Mouse (Mus musculus): ENCODE measurements around the gene Rarg.

Rarg gene

DNA sequence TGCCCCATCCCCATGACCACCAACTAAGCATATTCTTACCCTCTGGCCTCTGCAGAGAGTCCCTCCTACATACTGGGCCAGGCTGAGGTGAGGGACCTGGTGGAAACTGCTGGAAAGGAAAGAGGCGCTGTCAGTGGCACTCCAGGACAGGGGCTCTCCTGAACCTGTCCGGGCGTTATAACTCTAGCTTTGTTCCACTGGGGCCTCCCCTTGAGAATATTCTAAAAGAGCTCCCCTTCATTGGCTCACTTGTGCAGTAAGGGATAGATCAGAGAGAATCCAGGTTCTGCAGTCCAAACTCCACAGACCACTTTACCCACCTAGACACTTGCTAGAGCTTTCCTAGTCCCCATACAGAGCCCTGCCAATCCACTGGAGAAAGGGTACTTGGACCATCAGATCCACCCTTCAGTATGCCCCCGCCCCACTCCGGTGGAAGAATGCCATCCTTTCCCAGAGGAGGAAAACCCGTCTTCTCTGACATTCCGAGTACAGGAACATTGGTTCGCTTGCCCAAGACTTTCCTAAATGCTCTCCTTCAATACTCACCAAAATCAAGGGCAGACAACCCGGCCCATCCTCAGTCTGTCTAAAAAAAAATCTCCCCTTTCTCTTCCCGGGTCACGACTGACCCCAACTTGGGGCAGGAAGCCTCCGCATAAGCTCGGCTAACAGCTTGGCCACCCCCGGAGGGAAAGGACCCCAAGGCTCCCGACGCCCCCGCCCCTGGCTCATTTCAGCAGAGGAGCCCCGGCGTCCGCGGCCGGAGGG is 701 bp downstream of the Rarg start:
- DNase-seq, result no peak

DNA sequence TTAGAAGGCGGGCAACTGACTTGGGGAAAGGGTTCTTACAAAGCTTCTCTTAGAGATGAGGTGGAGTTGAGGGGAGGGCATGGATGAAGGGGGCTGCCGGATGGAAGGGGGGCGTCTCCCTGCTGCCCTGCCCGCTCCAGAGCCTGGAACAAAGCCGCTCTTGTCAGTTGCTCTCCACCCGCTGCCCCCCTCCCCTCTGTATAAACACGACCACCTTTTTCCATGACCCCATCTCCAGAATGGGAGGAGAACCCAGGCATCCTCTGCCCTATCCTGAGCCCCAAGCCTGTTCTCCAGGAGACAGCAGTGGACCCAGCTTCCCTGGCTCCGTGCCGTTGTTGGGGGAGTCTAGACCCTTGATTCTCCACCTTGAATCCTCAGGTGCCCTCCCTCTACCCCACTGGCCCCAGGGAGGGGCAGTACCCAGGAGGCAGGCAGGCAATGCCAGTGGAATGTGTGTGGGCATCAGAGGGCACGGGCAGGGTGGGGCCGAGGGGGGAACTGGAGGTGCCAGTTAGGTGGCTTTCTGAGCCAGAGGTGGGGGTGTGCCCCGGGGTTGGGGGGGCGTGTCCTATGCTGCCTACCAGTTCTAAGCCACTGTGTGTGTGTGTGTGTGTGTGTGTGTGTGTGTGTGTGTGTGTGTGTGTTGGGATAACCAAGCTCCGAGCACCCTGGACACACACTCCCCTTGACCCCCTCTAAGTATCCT is 1.6 kb downstream of the Rarg start:
- peak; percentile 52 for DNase-seq

DNA sequence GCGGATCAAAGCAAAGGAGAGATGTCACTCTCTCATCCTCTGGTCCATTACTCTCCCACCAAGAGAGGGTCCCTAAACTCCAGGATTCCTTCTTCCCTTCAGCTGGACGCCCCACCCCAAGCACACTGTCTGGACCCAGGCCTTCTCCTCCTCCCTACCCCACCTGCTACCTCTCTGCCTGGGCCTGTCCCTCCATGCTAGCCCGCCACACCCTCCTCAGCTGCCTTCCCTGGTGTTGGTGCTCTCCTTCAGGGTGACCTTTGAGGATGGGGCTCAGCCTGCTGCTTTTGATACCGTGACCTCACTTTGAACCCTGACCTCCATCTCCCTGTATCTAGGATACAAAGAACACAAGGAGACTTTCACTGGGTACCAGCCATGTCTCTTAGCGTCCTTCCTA is 6.8 kb downstream of the Rarg start:
- DNase-seq, result no peak

DNA sequence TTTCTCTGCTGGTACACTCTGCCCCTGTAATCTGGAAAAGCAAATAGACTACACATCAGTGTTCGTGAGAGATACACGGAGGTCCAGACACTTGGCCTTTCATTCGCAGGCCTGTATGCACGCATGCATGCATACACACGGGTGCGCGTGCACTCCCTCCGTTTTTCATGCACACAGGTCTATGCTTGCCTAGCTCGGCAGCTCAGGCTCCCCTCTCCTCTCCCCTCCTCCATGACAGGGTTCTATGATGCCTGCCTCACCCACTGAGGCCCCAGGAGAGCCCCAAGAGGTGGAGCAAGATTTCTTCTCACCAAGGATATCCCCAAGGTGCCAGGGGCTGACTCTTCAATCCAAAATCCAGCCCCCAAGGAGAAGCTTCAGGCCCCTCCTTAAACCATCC is 7.3 kb downstream of the Rarg start:
- DNase-seq, result no peak

DNA sequence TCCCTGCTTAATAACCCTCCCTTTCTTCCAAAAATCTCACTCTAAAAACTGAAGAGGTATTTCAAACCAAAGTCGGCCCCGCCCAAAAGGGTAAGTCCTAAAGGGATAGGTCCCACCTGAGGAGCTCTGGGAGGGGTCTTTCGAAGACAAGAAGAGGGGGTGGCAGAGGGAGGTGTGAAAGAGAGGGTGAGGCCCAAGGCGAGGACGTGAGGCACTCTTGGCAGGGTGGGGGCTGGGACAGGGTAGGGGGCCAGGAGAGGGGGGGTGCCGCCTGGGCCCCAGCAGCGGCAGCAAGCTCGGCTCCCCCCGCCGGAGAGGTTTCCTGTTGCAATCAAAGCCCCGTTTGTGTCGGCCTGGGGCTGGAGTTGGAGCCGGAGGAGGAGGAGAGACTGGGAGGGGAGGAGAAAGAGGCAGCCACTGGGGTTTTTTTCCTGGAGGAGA is 8.0 kb downstream of the Rarg start:
- peak; percentile 32 for DNase-seq

DNA sequence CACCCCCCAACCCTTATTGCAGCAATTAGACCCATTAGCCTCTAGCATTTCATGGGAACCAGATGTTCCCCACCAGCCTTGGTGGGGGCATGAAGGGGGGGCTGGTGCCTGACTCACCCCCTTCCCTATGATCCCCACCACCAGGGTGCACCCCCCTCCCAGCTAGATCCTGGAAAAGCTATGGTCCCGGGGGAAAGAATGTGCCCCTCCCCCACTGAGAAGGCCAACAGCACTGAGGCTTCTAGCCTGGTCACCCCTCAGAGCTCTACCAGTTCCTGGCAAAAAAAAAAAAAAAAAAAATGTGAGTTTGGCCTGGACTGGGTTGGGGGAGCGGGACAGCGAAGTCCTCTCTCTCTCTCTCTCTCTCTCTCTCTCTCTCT is 8.5 kb downstream of the Rarg start:
- no peak for DNase-seq

DNA sequence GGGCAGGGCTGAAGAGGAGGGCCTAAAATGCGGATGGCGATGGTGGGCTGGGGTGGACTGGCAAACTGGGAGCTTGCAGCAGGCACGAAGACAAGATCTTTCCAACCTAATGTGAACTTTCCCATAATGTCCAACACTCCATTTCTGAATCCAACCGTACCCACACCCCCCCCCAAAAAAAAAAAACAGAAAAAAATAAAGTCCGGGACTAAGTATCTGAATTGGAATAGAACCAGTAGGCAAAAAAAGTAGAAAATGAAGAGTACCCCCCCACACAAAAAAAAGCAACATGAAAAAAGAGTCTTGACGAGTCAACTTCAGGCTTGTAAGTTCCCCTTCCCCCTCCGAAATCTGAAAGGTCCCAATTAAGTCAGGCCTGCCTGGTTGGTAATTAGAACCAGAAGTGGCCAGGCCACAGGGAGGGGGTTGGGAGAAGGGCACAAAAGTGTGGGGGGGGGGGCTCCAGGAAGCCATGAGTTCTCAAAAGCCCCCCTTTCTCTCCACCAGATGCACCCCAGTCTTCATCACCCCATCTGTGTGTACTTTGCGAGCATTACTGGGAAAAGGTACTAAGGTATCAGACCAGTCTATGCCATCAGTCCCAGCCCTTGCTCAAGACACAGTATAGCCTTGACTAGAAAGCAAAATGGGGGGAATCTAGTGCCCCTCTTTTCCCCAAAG is 9.0 kb downstream of the Rarg start:
- no peak for DNase-seq

DNA sequence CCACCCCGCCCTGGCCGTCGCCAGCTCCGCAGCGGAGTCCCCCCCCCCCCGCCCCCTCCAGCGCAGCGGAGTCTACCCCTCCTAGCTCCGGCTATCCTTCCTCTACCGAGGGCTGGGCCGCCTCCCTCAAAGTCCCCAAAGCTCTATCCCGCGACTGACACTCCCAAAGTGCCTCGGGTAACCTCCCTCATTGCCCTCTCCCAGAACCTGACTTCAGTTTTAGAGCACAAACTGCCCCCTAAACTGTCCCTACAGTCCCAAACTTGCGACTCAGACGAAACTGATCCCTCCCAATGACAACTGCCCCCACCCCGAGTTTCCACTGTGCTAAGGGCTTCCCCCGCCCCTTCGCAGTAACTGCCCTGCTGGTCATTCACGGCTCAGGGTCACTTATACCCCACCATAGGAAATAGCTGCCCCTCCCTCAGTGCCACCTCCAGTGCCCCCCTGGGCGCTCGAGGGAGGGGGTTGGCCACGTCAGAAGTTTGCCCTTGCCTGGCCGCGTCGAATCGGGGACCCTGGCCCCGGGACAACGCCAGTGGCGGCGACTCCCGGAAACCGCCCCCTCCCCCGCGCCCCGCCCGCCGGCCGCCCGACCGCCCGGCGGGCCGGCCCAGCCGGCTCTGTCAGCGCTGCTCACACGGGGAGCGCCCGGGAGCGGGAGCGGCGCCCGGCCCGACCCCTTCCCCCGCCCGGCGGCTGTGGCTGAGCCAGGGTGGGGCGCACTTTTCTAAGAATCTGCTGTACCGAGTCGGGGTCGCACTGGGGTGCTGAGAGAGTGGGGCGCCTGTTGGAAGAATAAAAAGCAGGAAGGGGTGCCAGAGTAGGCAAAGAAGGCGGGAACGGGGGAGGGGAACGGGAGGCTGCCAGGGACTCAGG is 9.8 kb downstream of the Rarg start:
- peak; percentile 88 for DNase-seq

DNA sequence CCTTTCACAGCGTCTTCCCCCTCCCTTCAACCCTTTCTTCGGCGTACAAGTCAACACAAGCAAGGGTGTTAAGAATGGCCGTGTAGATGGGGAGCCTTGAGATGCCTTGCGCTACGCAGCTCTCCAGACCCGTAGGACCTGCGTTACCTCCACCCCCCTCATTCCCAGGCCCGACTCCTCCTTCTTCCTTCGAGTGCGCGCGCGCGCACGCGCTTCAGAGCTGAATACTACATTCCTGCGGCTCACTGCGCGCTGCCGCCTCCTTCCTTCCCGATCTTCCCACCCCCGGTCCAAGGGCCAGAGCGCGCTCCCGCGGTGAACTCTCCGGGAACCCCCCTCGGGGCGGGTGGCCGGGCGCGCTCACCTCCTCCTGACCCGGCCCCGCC is 10.5 kb downstream of the Rarg start:
- DNase-seq, result peak; percentile 96

DNA sequence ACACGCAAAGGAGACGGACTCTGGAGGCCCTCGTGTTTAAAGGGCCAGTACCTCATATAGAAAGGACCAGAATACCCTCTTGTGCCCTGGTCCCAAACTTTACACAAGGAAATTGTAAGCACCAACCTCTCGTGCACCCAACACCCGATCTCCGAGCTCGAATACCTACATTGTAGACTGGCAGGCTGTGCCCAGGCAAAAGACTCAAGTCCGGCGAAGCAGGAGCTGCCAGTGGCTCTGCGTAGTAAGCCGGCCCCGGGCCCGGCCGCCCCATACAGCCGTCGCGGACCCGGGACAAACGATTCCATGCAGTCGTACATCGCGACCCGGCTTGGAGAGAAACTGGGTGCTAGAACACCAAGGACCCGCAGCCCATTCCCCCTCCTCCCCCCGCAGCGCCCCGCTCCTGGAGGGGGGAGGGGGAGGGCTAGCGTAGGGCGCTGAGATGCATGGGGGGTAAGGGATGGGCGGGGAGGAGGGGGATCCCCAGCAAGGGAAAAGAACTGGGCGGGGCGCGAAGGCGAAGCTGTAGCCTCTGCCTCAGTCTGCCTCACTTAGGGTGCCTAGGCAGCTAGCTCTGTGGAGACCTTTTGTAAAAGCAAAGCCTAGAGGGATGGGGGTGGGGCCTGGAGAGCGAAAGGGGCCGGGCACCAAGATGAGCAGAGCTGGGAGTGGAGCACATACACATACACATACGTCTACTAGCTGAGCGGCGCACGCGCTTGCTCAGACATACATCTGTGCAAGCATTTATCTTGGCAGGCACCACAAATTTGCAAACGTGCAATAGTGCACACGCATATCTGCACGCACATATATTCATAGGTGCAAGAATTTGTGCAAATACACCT is 11.2 kb downstream of the Rarg start:
- DNase-seq, result peak; percentile 73

DNA sequence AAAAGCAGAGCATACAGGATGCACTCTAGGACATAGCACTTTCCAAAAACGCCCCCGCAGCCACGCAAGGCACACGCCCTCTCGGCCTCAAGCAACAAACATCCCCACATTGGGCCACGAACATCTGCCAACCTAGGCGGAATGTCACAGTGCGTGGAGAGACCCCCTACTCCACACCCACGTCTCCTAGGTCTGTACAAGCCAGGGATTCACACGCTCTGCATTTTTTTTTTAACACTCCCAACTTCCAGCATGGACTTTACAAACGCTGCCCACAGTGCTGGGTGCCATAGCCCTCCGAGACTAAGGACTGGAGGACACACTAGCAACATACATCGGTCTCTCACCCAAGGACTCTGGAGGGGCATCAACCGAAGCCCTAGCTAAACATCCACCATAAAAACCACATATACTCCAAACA is 11.8 kb downstream of the Rarg start:
- peak; percentile 25 for DNase-seq

DNA sequence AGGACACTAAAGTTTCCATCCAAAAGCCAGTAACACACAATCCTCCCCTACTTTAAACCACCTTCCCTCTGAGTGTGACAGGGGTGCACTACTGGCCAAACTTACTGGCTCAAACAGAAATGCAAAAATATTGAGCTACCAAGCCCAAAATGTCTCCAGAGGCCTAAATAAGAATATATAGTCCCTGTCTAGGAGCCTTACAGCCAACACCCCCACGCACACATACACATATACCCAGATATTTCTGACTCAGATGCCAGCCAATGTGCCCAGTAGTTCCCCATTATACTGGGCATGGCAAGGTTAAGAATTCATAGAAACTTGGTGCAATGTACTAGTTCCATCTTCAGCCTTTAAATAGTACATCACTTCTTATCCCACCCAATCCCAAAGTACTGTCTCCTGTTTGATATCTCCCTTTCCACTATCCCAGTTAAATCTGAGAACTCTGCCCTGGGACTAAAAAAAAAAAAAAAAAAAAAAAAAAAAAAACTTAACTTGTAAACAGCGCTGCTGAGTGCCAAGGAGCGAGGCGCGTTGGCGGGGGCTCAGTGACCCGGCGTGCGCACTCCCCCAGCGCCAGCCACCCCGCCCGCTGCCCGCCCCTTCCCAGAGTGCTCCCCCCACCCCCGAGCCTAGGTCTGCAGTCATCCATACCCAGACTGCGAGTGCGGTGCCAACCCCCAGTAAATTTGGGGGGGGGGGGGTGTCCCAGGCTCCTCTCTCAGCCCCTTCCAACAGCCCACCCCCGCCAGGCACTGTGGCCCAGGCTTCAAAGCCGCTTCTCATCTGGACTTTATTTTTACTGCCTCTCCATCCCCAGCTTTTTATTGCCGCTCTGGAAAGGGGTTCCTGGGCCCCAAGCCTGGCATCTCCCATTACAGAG is 12.8 kb downstream of the Rarg start:
- no peak for DNase-seq

DNA sequence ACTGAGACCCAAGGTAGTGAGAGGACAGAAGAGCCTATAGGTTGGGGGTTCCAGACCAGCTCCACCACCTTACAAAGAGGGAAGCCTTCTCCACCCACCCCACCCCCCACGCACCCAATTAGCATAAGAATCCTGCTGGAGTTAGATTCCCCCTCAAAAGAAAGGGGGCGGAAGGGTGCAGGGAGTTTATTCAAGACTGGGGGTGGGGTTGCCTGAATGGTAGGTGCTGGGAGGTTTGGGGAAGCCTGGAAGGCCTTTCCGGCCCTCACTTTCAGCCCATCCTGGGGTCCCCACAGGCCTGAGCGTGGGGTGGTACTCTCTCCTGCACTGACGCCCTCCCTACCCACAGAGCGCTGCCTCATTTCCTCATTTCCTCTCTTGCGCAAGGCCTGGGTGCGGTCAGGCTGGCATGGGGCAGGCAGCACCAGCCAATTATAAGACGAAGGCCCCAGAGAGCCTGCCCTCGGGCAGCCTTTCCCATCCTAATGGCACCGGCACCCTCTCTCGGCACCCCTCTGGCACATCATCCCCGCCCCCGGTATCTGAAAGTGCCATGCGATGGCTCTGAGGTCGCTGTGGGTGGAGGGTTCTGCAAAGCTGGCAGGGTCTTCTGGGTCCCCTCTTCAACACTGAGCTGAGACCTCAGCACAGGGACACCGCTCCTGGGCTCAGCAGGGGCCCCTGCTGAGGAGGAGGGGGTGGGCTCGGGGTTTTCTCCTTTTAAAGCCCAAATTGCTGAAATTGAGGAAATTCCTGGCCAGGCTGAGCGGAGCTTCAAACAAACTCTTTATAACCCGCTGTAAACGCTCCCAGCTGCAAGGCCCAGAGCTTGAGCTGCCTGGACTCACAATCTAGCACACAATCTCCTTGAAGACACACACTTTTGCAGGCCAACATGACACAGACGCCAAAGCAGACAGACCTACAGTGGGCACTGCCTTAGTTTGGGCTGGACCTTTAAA is 13.8 kb downstream of the Rarg start:
- peak; percentile 59 for DNase-seq

DNA sequence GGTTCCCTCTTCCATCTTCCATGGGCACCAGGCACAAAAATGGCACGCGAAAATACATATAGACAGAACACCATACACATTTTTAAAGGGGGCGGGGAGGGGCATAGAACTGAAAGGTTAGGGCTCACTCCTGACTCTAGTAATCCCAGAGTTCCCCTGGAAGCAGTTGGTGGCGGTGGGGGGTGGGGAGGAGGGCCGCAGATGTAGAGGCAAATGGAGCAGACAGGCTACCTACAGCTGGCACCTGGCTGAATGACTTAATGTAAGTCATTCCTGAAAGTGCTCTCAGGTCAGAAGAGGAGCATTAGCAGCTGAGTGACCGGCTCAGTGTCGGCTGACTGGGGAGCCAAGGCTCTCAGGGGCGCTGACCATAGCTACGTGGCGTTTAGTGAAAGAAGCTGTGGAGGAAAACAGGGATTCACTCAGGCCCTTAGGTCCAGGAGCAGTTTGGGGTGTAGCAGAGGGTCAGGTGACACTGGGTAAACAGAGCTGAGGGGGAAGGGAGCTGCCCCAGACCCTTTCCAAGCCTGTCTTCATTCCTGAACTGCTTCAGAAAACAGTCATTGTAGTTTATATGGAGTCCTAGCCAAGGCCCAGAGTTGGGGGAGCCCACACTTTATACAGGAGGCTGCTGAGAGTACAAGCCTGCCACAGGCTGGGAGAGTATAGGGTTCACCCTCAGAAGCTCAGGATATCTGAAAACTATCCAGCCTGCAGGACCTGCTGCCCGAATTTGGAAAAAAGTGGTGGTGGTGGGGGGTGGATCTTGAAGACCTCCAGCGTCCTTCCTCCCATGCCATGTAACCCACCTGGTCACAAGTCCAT is 14.7 kb downstream of the Rarg start:
- no peak for DNase-seq

DNA sequence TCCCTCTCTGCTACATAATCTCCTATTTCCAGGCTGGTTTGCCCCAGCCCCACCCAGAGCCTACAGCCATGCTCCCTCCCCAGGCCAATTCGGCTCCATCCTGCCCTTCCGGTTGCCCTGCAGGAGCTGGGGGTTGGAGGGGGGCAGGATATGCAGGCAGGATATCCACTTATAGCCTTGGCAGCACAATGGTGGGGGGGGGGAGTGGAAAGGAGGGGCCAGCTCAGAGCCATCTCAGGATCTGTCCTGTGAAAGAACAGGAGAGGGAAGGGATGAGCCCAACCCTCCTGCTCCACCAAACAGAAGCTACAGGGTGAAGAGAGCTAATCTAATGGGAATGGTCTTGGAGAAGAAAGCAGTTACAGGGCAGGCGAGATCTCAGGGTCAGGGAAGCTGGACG is 16.7 kb downstream of the Rarg start:
- DNase-seq, result peak; percentile 48

DNA sequence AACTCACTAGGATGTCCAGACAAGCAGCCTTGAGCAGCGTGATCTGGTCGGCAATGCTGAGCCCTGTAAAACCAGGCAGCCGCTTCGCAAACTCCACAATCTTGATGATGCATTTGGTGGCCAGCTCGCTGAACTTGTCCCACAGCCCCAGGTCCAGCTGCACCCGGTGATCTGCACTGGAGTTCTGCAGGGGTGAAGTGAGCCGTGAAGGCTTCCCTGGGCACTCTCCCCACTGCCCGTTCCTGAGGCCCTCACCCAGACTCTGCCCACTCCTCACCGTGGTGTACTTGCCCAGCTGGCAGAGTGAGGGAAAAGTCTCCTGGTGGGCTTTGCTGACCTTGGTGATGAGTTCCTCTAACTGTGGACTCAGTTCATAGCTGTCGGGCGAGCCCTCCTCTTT is 17.5 kb downstream of the Rarg start:
- DNase-seq, result no peak

DNA sequence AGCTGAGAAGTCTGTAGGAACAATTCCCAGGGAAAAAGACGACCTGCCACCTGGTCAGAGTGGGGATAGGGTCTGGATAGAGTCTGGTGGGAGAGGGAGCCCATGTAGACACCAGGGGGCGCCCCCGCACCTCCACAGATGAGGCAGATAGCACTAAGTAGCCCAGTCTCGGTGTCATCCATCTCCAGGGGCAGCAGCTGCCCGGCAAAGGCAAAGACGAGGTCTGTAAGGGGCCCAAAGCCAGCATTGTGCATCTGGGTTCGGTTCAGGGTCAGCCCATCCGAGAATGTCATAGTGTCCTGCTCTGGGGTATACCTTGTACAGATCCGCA is 18.1 kb downstream of the Rarg start:
- peak; percentile 86 for DNase-seq

DNA sequence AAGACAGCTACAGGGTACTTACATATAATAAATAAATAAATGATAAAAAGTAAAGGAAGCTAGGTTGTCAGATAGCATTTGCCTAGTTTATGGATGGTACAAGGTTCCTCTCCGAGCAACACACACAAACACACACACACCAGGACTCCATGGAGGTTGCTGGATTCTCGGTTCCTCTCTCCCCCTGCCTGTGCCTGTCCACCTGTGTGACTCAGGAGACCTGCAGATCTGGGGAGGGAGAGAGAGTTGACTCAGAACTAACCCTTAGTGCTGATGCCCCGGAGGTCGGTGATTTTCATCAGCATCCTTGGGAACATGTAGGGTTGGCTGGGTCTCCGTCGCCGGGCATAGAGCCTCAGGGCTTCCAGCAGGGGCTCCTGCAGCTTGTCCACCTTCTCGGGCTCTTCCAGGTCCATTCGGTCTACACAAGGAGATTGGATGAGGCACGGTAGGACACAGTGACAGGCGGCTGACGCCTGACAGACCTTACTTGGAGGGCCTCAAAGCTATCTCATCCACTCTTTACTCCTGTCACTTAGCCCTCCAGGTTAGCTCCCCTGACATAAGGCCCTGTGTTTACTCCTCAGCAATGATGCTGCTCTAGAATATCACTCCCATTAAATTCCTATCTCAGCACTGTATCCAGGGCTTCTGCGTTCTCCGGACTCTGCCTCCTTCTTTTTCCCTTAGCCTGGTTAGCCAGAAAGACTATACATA is 18.6 kb downstream of the Rarg start:
- no peak for DNase-seq

Measured in kidney, adult 18-20 months (tissue).